Mouse (Mus musculus) spleen, postnatal 36 days (tissue): Measurements from ENCODE around the gene Olfr910.

Experiments
- DNase-seq, 2 experiments: peaks; one replicate each; pipeline ENCODE4 v3.0.0; 2022; ENCODE audit warnings: low spot score in 2 of 2, mixed read lengths in 1 of 2

Olfr910 gene

GRCm38 (mm10) chr9:38537549-38537948 lies at the start of gene Olfr910:
TSS of gene Olfr910 (plus strand) at chr9:38537849.
- DNase-seq: no peak

- no peak for DNase-seq
Observed at GRCm38 (mm10) chr9:38495501-38495900, 42.1 kb upstream of the Olfr910 start, which contains the start of gene Olfr907. TSS of gene Olfr907 (plus strand) at chr9:38495801.

GRCm38 (mm10) chr9:38512353-38512752 lies 25.3 kb upstream of the Olfr910 start:
- no peak for DNase-seq

DNA sequence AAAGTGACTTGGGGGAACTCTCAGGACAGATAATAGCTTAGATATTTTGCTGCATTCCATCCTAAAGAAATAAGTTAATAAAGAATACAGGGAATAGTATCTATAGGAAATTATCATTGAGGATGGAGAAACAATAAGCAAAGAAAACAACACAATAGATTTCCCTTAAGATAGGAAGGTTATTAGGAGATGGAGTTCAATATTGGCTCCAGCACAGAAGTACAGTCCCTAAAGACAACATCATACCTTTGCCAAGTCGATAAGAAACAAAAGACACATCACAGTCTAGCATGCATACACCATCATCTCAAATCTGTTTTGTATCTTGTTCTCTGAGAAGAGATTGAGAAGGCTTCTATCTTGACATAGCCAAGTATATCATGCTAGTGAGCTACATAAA lies 16.4 kb upstream of the Olfr910 start, which contains the start of gene Olfr911-ps1:
Gene Olfr911-ps1, plus strand, starts transcription at position 301 of the 400 bp plus-strand sequence.
- no peak for DNase-seq

DNA sequence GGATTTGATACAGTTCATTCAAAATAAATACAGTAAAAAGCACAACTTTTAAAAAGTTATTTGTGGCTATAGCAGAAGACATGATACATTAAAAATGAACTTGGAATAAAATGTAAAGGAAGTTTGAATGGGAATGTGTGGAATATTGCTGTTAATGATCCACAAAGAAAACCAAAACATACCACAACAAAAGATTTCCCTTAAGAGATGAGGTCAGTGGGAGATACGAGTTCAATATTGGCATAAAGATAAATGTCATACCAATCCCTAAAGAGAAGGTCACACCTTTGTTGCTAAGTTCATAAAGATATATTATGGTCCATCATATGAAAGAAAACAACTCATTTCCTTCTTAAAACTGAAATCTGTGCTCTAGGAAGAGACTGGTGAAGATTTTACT lies 42.2 kb downstream of the Olfr910 start, which contains the start of gene Olfr912:
Gene Olfr912, plus strand, starts transcription at position 301 of the 400 bp plus-strand sequence.
- DNase-seq: no peak
